Mouse (Mus musculus): ENCODE measurements around the gene Thbs3. TPM values are rescaled to one million over a fixed set of nuclear protein-coding genes. Genes with fewer than 3 reads are reported as not detected.

Thbs3 gene
- polyA plus RNA-seq, 1 experiment from 2014 or later: 26.8 TPM

GRCm38 (mm10) chr3:89183058-89183958 is 31.7 kb upstream of the Thbs3 start, which contains the start of gene Fam189b:
Gene Fam189b, plus strand, starts transcription at chr3:89183143.
- H3K9me3 ChIP-seq (replicated peaks): no peaks in the 10 kb centered on the region
- peak within 1 kb of the TSS; percentile 57 for H3K4me3 ChIP-seq
- peaks cover 62% of the 10 kb centered on the region for H3K36me3 ChIP-seq
- H3K27ac ChIP-seq: peak within 1 kb of the TSS; percentile 86
- peaks cover 67% of the 10 kb centered on the region for H3K4me1 ChIP-seq
- WGBS: 7% methylated on average over 39 of the region's 39 CpGs
- peak; percentile 89 for DNase-seq (ENCODE audit: low spot score)
- H3K27me3 ChIP-seq (ENCODE audit: low read depth, poor library complexity, severe bottlenecking): no peaks in the 10 kb centered on the region

GRCm38 (mm10) chr3:89183959-89184315 is 31.0 kb upstream of the Thbs3 start:
- Histone ChIP-seq H3K27me3 (ENCODE audit: low read depth, poor library complexity, severe bottlenecking) (no peaks in the 10 kb centered on the region), H3K9me3 (replicated peaks) (no peaks in the 10 kb centered on the region), H3K4me3 (peak overlapping the region; percentile 57), H3K27ac (peak overlapping the region; percentile 86), H3K4me1 (peaks cover 60% of the 10 kb centered on the region), H3K36me3 (peaks cover 66% of the 10 kb centered on the region)
- 82% methylated on average over 6 of the region's 6 CpGs for WGBS
- DNase-seq (ENCODE audit: low spot score): no peak

- H3K9me3 ChIP-seq (replicated peaks): no peaks in the 10 kb centered on the region
- H3K36me3 ChIP-seq: peaks cover 34% of the 10 kb centered on the region
- no peak overlapping the region for H3K4me3 ChIP-seq
- peaks cover 55% of the 10 kb centered on the region for H3K4me1 ChIP-seq
- 51% methylated on average over 23 of the region's 23 CpGs for WGBS
- H3K27me3 ChIP-seq (ENCODE audit: low read depth, poor library complexity, severe bottlenecking): no peaks in the 10 kb centered on the region
- DNase-seq (ENCODE audit: low spot score): no peak
- peak overlapping the region; percentile 10; the same call in 1 of the 2 replicates for H3K27ac ChIP-seq
Observed at GRCm38 (mm10) chr3:89187197-89187596, 27.8 kb upstream of the Thbs3 start.

GRCm38 (mm10) chr3:89187690-89188477 is 27.1 kb upstream of the Thbs3 start:
- peaks cover 27% of the 10 kb centered on the region for H3K36me3 ChIP-seq
- 81% methylated on average over 18 of the region's 18 CpGs for WGBS
- H3K4me3 ChIP-seq: no peak overlapping the region
- H3K27me3 ChIP-seq (ENCODE audit: low read depth, poor library complexity, severe bottlenecking): no peaks in the 10 kb centered on the region
- DNase-seq (ENCODE audit: low spot score): no peak
- no peaks in the 10 kb centered on the region for H3K9me3 ChIP-seq (replicated peaks)
- peaks cover 48% of the 10 kb centered on the region for H3K4me1 ChIP-seq
- no peak overlapping the region for H3K27ac ChIP-seq

- H3K4me1 ChIP-seq: peaks cover 42% of the 10 kb centered on the region
- whole genome bisulfite sequencing: 72% methylated on average over 12 of the region's 12 CpGs
- H3K4me3 ChIP-seq: no peak overlapping the region
Observed at GRCm38 (mm10) chr3:89188478-89188875, 26.5 kb upstream of the Thbs3 start.

GRCm38 (mm10) chr3:89190436-89190835 is 24.5 kb upstream of the Thbs3 start:
- DNase-seq (ENCODE audit: low spot score): no peak
- peaks cover 27% of the 10 kb centered on the region for H3K36me3 ChIP-seq
- 93% methylated on average over 8 of the region's 8 CpGs for WGBS
- H3K9me3 ChIP-seq (replicated peaks): no peaks in the 10 kb centered on the region
- H3K27me3 ChIP-seq (ENCODE audit: low read depth, poor library complexity, severe bottlenecking): no peaks in the 10 kb centered on the region
- no peak overlapping the region for H3K4me3 ChIP-seq
- peaks cover 23% of the 10 kb centered on the region for H3K4me1 ChIP-seq
- H3K27ac ChIP-seq: no peak overlapping the region

More at GRCm38 (mm10) chr3:89188478-89188875, 26.5 kb upstream of the Thbs3 start:
- H3K27me3 ChIP-seq (ENCODE audit: low read depth, poor library complexity, severe bottlenecking): no peaks in the 10 kb centered on the region
- no peak overlapping the region for H3K27ac ChIP-seq
- peaks cover 27% of the 10 kb centered on the region for H3K36me3 ChIP-seq
- H3K9me3 ChIP-seq (replicated peaks): no peaks in the 10 kb centered on the region
- no peak for DNase-seq (ENCODE audit: low spot score)

- Histone ChIP-seq H3K4me1 (peaks cover 16% of the 10 kb centered on the region), H3K27me3 (ENCODE audit: low read depth, poor library complexity, severe bottlenecking) (no peaks in the 10 kb centered on the region), H3K27ac (no peak overlapping the region), H3K9me3 (replicated peaks) (no peaks in the 10 kb centered on the region), H3K4me3 (no peak overlapping the region), H3K36me3 (peaks cover 6% of the 10 kb centered on the region)
- 72% methylated on average over 1 of the region's 1 CpGs for WGBS
- DNase-seq (ENCODE audit: low spot score): no peak
Observed at GRCm38 (mm10) chr3:89193351-89193750, 21.6 kb upstream of the Thbs3 start.

- DNase-seq (ENCODE audit: low spot score): no peak
- 86% methylated on average over 2 of the region's 2 CpGs for WGBS
- Histone ChIP-seq H3K27me3 (ENCODE audit: low read depth, poor library complexity, severe bottlenecking) (no peaks in the 10 kb centered on the region), H3K9me3 (replicated peaks) (no peaks in the 10 kb centered on the region), H3K4me1 (peaks cover 16% of the 10 kb centered on the region), H3K27ac (no peak overlapping the region), H3K4me3 (no peak overlapping the region), H3K36me3 (peaks cover under 1% of the 10 kb centered on the region)
Observed at GRCm38 (mm10) chr3:89193853-89194252, 21.1 kb upstream of the Thbs3 start.

- WGBS: 11% methylated on average over 33 of the region's 33 CpGs
Observed at GRCm38 (mm10) chr3:89195979-89196877, 18.8 kb upstream of the Thbs3 start.

GRCm38 (mm10) chr3:89199839-89200238 is 15.1 kb upstream of the Thbs3 start:
- H3K36me3 ChIP-seq: peaks cover 11% of the 10 kb centered on the region
- no peak for DNase-seq (ENCODE audit: low spot score)
- no peak overlapping the region for H3K4me3 ChIP-seq
- 86% methylated on average over 3 of the region's 3 CpGs for WGBS
- no peak overlapping the region for H3K27ac ChIP-seq
- H3K9me3 ChIP-seq (replicated peaks): no peaks in the 10 kb centered on the region
- H3K4me1 ChIP-seq: peaks cover 21% of the 10 kb centered on the region
- H3K27me3 ChIP-seq (ENCODE audit: low read depth, poor library complexity, severe bottlenecking): no peaks in the 10 kb centered on the region

More at GRCm38 (mm10) chr3:89195979-89196877, 18.8 kb upstream of the Thbs3 start:
- H3K9me3 ChIP-seq (replicated peaks): no peaks in the 10 kb centered on the region
- peak overlapping the region; percentile 89 for H3K27ac ChIP-seq
- no peaks in the 10 kb centered on the region for H3K36me3 ChIP-seq
- H3K27me3 ChIP-seq (ENCODE audit: low read depth, poor library complexity, severe bottlenecking): no peaks in the 10 kb centered on the region
- DNase-seq (ENCODE audit: low spot score): peak; percentile 96
- peak overlapping the region; percentile 54 for H3K4me3 ChIP-seq
- peaks cover 16% of the 10 kb centered on the region for H3K4me1 ChIP-seq

- H3K36me3 ChIP-seq: peaks cover 36% of the 10 kb centered on the region
- peak; percentile 91 for DNase-seq (ENCODE audit: low spot score)
- H3K27ac ChIP-seq: peak within 1 kb of the TSS; percentile 73; the same call in 1 of the 2 replicates
- H3K27me3 ChIP-seq (ENCODE audit: low read depth, poor library complexity, severe bottlenecking): no peaks in the 10 kb centered on the region
- WGBS: 29% methylated on average over 13 of the region's 13 CpGs
- no peaks in the 10 kb centered on the region for H3K9me3 ChIP-seq (replicated peaks)
- H3K4me3 ChIP-seq: peak within 1 kb of the TSS; percentile 63
- H3K4me1 ChIP-seq: peaks cover 6% of the 10 kb centered on the region
Observed at GRCm38 (mm10) chr3:89202253-89203141, 12.5 kb upstream of the Thbs3 start, which contains the start of gene Gba. Gene Gba, plus strand, starts transcription at chr3:89202928.

All from limb, embryonic 10.5 days (tissue).